Mouse (Mus musculus) megakaryocyte, embryonic 14.5 days (primary cell): ENCODE measurements at regions not wholly inside any gene's neighbourhood (a gene's known extent, or its start where the extent isn't known, plus 50 kb on each side); places are given as distances from the start of the nearest gene placed in this dataset.

Source experiments
- H3K27me3 ChIP-seq: replicated peaks from 2 replicates; pipeline ENCODE3; 2012; ENCODE audit warnings: inconsistent platforms
- H3K36me3 ChIP-seq: replicated peaks from 2 replicates; pipeline ENCODE3; 2012; ENCODE audit warnings: low read length, inconsistent platforms, mixed read lengths
- H3K4me1 ChIP-seq: 2 replicates; pipeline ENCODE4 v1.6.1; 2012; ENCODE audit warnings: inconsistent platforms
- H3K4me3 ChIP-seq: replicated peaks from 2 replicates; pipeline ENCODE3; 2012; ENCODE audit warnings: moderate library complexity, mild to moderate bottlenecking, inconsistent platforms
- H3K9me3 ChIP-seq: 2 replicates; pipeline ENCODE4 v1.6.1; 2012; ENCODE audit warnings: inconsistent platforms
- FLI1 ChIP-seq: IDR thresholded peaks from 2 replicates; pipeline ENCODE4 v1.6.1; 2012; ENCODE audit warnings: low read length, inconsistent platforms, mixed read lengths
- GATA1 ChIP-seq: IDR thresholded peaks from 3 replicates; pipeline ENCODE4 v1.6.1; 2012; ENCODE audit warnings: mixed read lengths, low read length, inconsistent platforms, borderline replicate concordance

GRCm38 (mm10) chr15:62813093-62813492 is 1031.9 kb downstream of the Gsdmc2 start:
- Histone ChIP-seq H3K9me3 (no peaks in the 10 kb centered on the region), H3K4me3 (no peak overlapping the region), H3K27me3 (no peaks in the 10 kb centered on the region), H3K4me1 (peaks cover 30% of the 10 kb centered on the region), H3K36me3 (no peaks in the 10 kb centered on the region)
- no peak for TF ChIP-seq GATA1
- TF ChIP-seq FLI1: no peak

- H3K4me1 ChIP-seq: peaks cover 22% of the 10 kb centered on the region
- no peaks in the 10 kb centered on the region for H3K36me3 ChIP-seq
- no peak overlapping the region for H3K4me3 ChIP-seq
- no peak for TF ChIP-seq GATA1
- TF ChIP-seq FLI1: no peak
- no peaks in the 10 kb centered on the region for H3K9me3 ChIP-seq
- no peaks in the 10 kb centered on the region for H3K27me3 ChIP-seq
Observed at GRCm38 (mm10) chr15:62812026-62812425, 1033.0 kb downstream of the Gsdmc2 start.

GRCm38 (mm10) chr15:62809320-62809719 is 1035.7 kb downstream of the Gsdmc2 start:
- no peaks in the 10 kb centered on the region for H3K27me3 ChIP-seq
- H3K4me1 ChIP-seq: peaks cover 26% of the 10 kb centered on the region

GRCm38 (mm10) chr15:62808087-62808808 is 1036.7 kb downstream of the Gsdmc2 start:
- Histone ChIP-seq H3K4me3 (no peak overlapping the region), H3K27me3 (no peaks in the 10 kb centered on the region), H3K9me3 (no peaks in the 10 kb centered on the region), H3K4me1 (peaks cover 26% of the 10 kb centered on the region), H3K36me3 (no peaks in the 10 kb centered on the region)
- no peak for TF ChIP-seq FLI1
- no peak for TF ChIP-seq GATA1

More at GRCm38 (mm10) chr15:62809320-62809719, 1035.7 kb downstream of the Gsdmc2 start:
- no peak overlapping the region for H3K4me3 ChIP-seq
- no peak for TF ChIP-seq GATA1
- no peak for TF ChIP-seq FLI1
- H3K36me3 ChIP-seq: no peaks in the 10 kb centered on the region
- H3K9me3 ChIP-seq: no peaks in the 10 kb centered on the region

GRCm38 (mm10) chr15:62807364-62807763 is 1037.6 kb downstream of the Gsdmc2 start:
- Histone ChIP-seq H3K4me3 (no peak overlapping the region), H3K27me3 (no peaks in the 10 kb centered on the region), H3K36me3 (no peaks in the 10 kb centered on the region), H3K4me1 (peaks cover 22% of the 10 kb centered on the region), H3K9me3 (no peaks in the 10 kb centered on the region)
- no peak for TF ChIP-seq GATA1
- TF ChIP-seq FLI1: no peak

- no peak overlapping the region for H3K4me3 ChIP-seq
- H3K9me3 ChIP-seq: no peaks in the 10 kb centered on the region
- no peaks in the 10 kb centered on the region for H3K27me3 ChIP-seq
- TF ChIP-seq GATA1: no peak
- TF ChIP-seq FLI1: no peak
- H3K4me1 ChIP-seq: peaks cover 4% of the 10 kb centered on the region; the same call in 1 of the 2 replicates
- H3K36me3 ChIP-seq: no peaks in the 10 kb centered on the region
Observed at GRCm38 (mm10) chr15:62802770-62803169, 1042.2 kb downstream of the Gsdmc2 start.

GRCm38 (mm10) chr15:62798731-62799130 is 1046.2 kb downstream of the Gsdmc2 start:
- no peaks in the 10 kb centered on the region for H3K9me3 ChIP-seq
- no peaks in the 10 kb centered on the region for H3K4me1 ChIP-seq
- no peaks in the 10 kb centered on the region for H3K27me3 ChIP-seq
- H3K36me3 ChIP-seq: no peaks in the 10 kb centered on the region
- H3K4me3 ChIP-seq: no peak overlapping the region
- no peak for TF ChIP-seq GATA1
- no peak for TF ChIP-seq FLI1

GRCm38 (mm10) chr15:62793569-62793968 is 1051.4 kb downstream of the Gsdmc2 start:
- no peak for TF ChIP-seq GATA1
- no peak for TF ChIP-seq FLI1
- no peak overlapping the region for H3K4me3 ChIP-seq
- H3K9me3 ChIP-seq: no peaks in the 10 kb centered on the region
- H3K36me3 ChIP-seq: no peaks in the 10 kb centered on the region
- no peaks in the 10 kb centered on the region for H3K4me1 ChIP-seq
- no peaks in the 10 kb centered on the region for H3K27me3 ChIP-seq

- H3K27me3 ChIP-seq: no peaks in the 10 kb centered on the region
- H3K36me3 ChIP-seq: no peaks in the 10 kb centered on the region
- no peaks in the 10 kb centered on the region for H3K4me1 ChIP-seq
- no peak for TF ChIP-seq FLI1
- no peak for TF ChIP-seq GATA1
- no peaks in the 10 kb centered on the region for H3K9me3 ChIP-seq
- no peak overlapping the region for H3K4me3 ChIP-seq
Observed at GRCm38 (mm10) chr15:62792084-62792483, 1052.9 kb downstream of the Gsdmc2 start.

GRCm38 (mm10) chr15:62787753-62788152 is 1057.2 kb downstream of the Gsdmc2 start:
- Histone ChIP-seq H3K4me3 (no peak overlapping the region), H3K27me3 (no peaks in the 10 kb centered on the region), H3K9me3 (no peaks in the 10 kb centered on the region), H3K4me1 (no peaks in the 10 kb centered on the region), H3K36me3 (no peaks in the 10 kb centered on the region)
- TF ChIP-seq FLI1 (no peak), GATA1 (no peak)
